Mouse (Mus musculus) stomach, embryonic 16.5 days (tissue): ENCODE results near the gene Cog2. TPM values are rescaled to one million over a fixed set of nuclear protein-coding genes. Genes with fewer than 3 reads are reported as not detected.
A peak's percentile ranks its signal among the peaks of the same experiment; 100 is the strongest.

Experiments
- ATAC-seq: fragments of 200-750 bp; cut with Nextera tagmentation; 2 replicates; pipeline ENCODE4 v1.8.0; 2017; ENCODE audit warnings: moderate number of reproducible peaks, moderate TSS enrichment; ENCODE audit not compliant: insufficient read depth, low FRiP score
- H3K27ac ChIP-seq: fragments of 300-500 bp; sonication (generic); 2 replicates; pipeline ENCODE4 v1.5.1; 2014; ENCODE audit warnings: low read length
- H3K27me3 ChIP-seq: fragments of 300-500 bp; sonication (generic); 2 replicates; pipeline ENCODE4 v1.6.1; 2014; ENCODE audit warnings: low read length, control low read depth, mixed read lengths; ENCODE audit not compliant: control insufficient read depth, insufficient read depth
- H3K36me3 ChIP-seq: fragments of 300-500 bp; sonication (generic); 2 replicates; pipeline ENCODE4 v1.6.1; 2014; ENCODE audit warnings: low read length; ENCODE audit not compliant: control insufficient read depth, insufficient read depth
- H3K4me1 ChIP-seq: fragments of 300-500 bp; sonication (generic); 2 replicates; pipeline ENCODE4 v1.6.1; 2014; ENCODE audit warnings: low read length, control low read depth, mixed read lengths; ENCODE audit not compliant: control insufficient read depth, insufficient read depth
- H3K4me2 ChIP-seq: fragments of 300-500 bp; sonication (generic); 2 replicates; pipeline ENCODE4 v1.6.1; 2014; ENCODE audit warnings: low read depth, low read length, mixed read lengths
- H3K4me3 ChIP-seq: fragments of 300-500 bp; sonication (generic); replicated peaks from 2 replicates; pipeline ENCODE4 v1.5.1; 2014; ENCODE audit warnings: mild to moderate bottlenecking, low read length
- H3K9ac ChIP-seq: fragments of 300-500 bp; sonication (generic); 2 replicates; pipeline ENCODE4 v1.6.1; 2014; ENCODE audit warnings: low read length
- H3K9me3 ChIP-seq: fragments of 300-500 bp; sonication (generic); replicated peaks from 2 replicates; pipeline ENCODE4 v1.6.1; 2016; ENCODE audit warnings: low read length, control low read depth; ENCODE audit not compliant: control insufficient read depth
- WGBS: fragments of 180-500 bp; shearing (Covaris S2); extraction: QIAGEN DNeasy Blood & Tissue Kit; methylation state at CpG from one replicate; pipeline ENCODE4 v1.1.7; 2014; 5-methylcytosine and 5-hydroxymethylcytosine counted together
- polyA plus RNA-seq: library from polyadenylated mRNA; unstranded; fragments of >200 nt; fragmentation: Nextera tagmentation; extraction: Ambion mirVana; gene quantifications from 2 replicates; pipeline ENCODE4 v1.2.1, GENCODE M21; 2015

The Cog2 gene
- polyA plus RNA-seq, 1 experiment from 2014 or later = 40.7 TPM

DNA sequence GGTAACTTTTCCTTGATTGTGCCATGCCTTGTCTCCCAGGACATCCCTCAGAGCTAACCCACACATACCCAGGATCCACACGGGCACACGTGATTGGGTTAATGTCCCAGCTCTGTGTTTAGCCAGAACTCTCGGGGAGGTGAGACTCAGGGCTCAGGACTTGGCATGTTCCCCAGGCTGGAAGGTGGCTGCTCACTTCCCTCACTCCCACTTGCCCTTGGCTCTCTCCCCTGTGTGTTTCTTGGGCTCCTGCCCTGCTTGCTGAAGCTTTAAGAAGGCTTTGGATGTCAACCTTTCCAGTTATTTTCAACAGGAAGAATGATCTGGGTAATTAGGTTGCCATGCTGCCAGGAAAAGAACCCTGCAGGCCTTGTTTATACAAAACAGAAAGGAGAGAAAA, 26.2 kb upstream of the Cog2 start:
- 66% methylated on average over 3 of the region's 3 CpGs for WGBS
- H3K27me3 ChIP-seq = no peaks in the 10 kb centered on the region

DNA sequence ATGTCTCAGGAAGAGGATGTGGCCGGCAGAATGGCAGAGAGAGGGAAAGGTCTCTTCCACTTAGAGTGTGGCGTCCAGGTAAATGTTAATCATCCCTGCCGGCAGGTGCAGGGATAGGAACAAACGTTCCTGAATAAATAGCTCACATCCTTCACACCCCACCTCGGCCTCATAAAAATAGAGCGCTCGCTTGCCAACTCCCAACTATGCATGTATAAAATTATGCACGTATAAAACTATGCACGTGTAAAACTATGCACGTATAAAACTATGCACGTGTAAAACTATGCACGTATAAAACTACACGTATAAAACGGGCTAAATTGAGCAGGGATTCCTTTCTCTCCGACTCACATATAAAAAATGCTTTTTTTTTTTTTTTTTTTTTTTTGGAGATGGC, 25.6 kb upstream of the Cog2 start:
- Histone ChIP-seq H3K9ac (no peak overlapping the region), H3K36me3 (no peaks in the 10 kb centered on the region), H3K4me2 (no peak overlapping the region), H3K4me3 (no peak overlapping the region), H3K27me3 (no peaks in the 10 kb centered on the region), H3K9me3 (no peaks in the 10 kb centered on the region), H3K4me1 (no peaks in the 10 kb centered on the region), H3K27ac (no peak overlapping the region)
- no peak for ATAC-seq
- WGBS = 79% methylated on average over 15 of the region's 15 CpGs

More for the DNA sequence above, 26.2 kb upstream of the Cog2 start:
- Histone ChIP-seq H3K4me3 (no peak overlapping the region), H3K9me3 (no peaks in the 10 kb centered on the region; the same call in 1 of the 2 replicates), H3K27ac (no peak overlapping the region), H3K9ac (no peak overlapping the region), H3K4me1 (no peaks in the 10 kb centered on the region), H3K36me3 (no peaks in the 10 kb centered on the region), H3K4me2 (no peak overlapping the region)
- ATAC-seq = no peak

DNA sequence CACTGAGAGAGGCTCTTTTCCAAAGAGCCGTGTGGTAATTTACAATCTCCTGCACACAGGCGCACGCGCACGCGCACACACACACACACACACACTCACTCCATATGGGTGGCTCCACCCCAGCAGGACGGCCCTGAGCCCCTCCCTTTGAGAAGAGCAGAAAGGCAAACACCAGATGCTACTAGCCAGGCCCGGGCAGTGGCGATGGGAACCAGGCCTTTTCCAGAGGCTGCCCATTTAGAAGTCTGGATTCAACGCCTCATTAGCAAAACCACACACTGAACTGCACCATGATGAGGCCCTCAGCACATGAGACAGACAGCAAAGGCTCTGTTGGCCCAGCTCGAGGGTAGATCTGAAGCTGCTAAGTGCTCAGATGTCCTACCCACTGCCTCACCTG, 24.9 kb upstream of the Cog2 start:
- H3K27me3 ChIP-seq = no peaks in the 10 kb centered on the region
- no peak overlapping the region for H3K4me2 ChIP-seq
- H3K9ac ChIP-seq = no peak overlapping the region
- H3K4me1 ChIP-seq = no peaks in the 10 kb centered on the region
- 61% methylated on average over 11 of the region's 11 CpGs for WGBS
- H3K9me3 ChIP-seq = no peaks in the 10 kb centered on the region
- ATAC-seq = no peak
- no peaks in the 10 kb centered on the region for H3K36me3 ChIP-seq
- no peak overlapping the region for H3K4me3 ChIP-seq
- no peak overlapping the region for H3K27ac ChIP-seq

DNA sequence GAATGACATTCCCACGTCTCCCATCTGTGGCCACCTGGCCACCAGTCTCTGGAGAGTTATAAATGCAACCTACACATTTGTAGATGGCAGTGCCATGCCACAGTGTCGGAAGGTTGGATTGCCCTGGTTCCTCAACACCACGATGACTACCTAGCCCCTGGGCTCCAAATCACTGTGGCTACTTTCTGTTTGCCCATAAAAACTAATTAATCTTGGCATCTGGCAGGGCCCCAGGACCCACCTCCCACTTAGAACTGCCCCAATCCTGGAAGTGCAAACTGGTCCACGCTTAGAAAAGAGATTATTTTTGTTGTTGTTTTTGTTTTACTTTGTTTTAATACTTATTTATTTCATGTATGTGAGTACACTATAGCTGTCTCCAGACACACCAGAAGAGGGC, 24.3 kb upstream of the Cog2 start:
- H3K36me3 ChIP-seq = no peaks in the 10 kb centered on the region
- H3K9ac ChIP-seq = no peak overlapping the region
- ATAC-seq = no peak
- no peaks in the 10 kb centered on the region for H3K9me3 ChIP-seq
- no peaks in the 10 kb centered on the region for H3K4me1 ChIP-seq
- H3K27me3 ChIP-seq = no peaks in the 10 kb centered on the region
- H3K4me3 ChIP-seq = no peak overlapping the region
- H3K4me2 ChIP-seq = no peak overlapping the region
- no peak overlapping the region for H3K27ac ChIP-seq
- WGBS = 79% methylated on average over 4 of the region's 4 CpGs

DNA sequence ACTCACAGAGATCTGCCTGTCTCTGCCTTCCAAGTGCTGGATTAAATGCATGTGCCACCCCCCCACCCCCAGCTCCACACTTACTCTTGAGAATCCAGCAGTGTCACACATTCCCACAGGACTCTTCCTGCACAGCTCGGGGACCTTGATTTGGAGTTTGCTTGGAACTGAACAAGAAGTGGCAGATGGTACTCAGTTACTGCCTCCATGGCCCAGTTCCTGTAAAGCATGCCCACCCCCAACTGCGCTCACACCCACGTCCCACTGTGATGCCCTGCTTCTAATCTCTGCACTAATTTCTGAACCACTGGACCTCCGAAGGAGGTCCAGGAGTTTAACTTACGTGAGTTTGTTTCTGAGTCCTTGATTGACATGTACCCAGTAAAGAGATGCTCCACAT, 23.7 kb upstream of the Cog2 start:
- no peak for ATAC-seq
- no peak overlapping the region for H3K4me2 ChIP-seq
- no peaks in the 10 kb centered on the region for H3K4me1 ChIP-seq
- no peak overlapping the region for H3K27ac ChIP-seq
- H3K36me3 ChIP-seq = no peaks in the 10 kb centered on the region
- no peaks in the 10 kb centered on the region for H3K27me3 ChIP-seq
- H3K9ac ChIP-seq = no peak overlapping the region
- 89% methylated on average over 5 of the region's 5 CpGs for WGBS
- no peak overlapping the region for H3K4me3 ChIP-seq
- no peaks in the 10 kb centered on the region for H3K9me3 ChIP-seq

DNA sequence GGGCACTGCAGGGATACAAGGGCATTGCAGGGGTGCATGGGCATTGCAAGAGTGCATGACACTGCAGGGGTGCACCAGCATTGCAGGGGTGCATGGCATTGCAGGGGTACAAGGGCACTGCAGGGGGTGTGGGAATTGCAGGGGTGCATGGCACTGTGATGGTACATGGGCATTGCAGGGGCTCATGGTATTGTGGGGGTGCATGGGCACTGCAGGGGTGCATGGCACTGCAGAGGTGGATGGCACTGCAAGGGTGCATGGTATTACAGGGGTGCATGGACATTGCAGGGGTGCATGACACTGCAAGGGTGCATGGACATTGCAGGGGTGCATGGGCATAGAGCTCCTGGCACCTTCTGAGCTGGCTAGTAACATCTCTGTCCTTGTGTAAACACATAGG, 22.2 kb upstream of the Cog2 start:
- no peaks in the 10 kb centered on the region for H3K4me1 ChIP-seq
- 0 out of 2 replicates have a peak, but pooled peaks cover 4% of the 10 kb centered on the region for H3K9me3 ChIP-seq
- ATAC-seq = no peak
- H3K27me3 ChIP-seq = no peaks in the 10 kb centered on the region
- no peaks in the 10 kb centered on the region for H3K36me3 ChIP-seq
- H3K27ac ChIP-seq = no peak overlapping the region
- no peak overlapping the region for H3K9ac ChIP-seq
- no peak overlapping the region for H3K4me3 ChIP-seq
- no peak overlapping the region for H3K4me2 ChIP-seq

DNA sequence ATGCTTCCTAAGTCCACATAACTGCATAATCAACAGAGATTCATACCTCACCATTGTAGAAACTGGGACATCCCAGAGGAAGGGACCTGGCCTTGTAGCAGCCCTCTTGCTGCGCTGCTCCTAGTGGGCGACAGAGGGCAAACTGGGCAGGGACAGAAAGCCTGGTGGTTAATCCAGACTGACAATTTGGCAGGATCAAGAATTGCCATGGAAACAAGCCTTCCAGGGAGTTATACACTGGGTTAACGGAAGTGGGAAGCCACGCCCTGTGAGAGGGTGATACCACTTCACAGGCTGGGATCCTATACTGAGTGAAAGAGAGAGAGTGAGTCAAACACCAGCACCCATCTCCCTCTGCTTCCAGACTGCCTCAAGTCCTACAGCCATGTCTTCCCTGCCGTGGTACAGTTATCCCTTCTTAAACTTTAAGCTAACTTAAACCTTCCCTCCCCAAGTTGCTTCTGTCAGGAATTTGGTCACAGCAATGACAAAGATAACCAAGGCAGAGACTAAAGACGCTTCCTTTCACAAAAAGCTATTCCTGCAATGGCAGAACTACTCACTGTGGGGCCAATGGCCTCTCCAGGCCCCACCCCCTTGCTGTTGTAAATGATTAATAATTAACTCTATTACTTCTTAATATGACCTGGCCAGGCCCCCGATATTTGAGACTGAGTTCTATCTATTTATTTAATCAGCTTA, 21.2 kb upstream of the Cog2 start:
- no peaks in the 10 kb centered on the region for H3K36me3 ChIP-seq
- no peaks in the 10 kb centered on the region for H3K27me3 ChIP-seq
- WGBS = 45% methylated on average over 7 of the region's 7 CpGs
- no peaks in the 10 kb centered on the region for H3K4me1 ChIP-seq
- no peak overlapping the region for H3K4me2 ChIP-seq
- H3K27ac ChIP-seq = no peak overlapping the region
- H3K9ac ChIP-seq = no peak overlapping the region
- 0 out of 2 replicates have a peak, but pooled peaks cover 7% of the 10 kb centered on the region for H3K9me3 ChIP-seq
- no peak overlapping the region for H3K4me3 ChIP-seq
- peak; percentile 50; the same call in 1 of the 2 replicates for ATAC-seq

DNA sequence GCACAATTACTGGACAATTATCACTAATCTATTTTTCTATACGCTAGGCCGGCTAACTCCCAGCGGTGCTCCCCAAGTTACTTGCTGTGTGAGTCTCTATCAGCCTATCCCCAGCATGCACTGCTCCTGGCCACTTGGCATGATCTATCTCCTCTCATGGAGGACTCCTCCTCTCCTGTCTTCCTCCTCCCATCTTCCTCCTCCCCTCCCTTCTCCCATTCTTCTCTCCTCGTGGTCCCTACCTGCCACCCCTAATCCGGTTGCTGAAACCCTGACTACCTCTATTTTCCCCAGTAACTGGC, 20.7 kb upstream of the Cog2 start:
- Histone ChIP-seq H3K9me3 (0 out of 2 replicates have a peak, but pooled peaks cover 7% of the 10 kb centered on the region), H3K36me3 (no peaks in the 10 kb centered on the region), H3K27ac (no peak overlapping the region), H3K4me1 (no peaks in the 10 kb centered on the region), H3K4me2 (no peak overlapping the region), H3K4me3 (no peak overlapping the region), H3K9ac (no peak overlapping the region), H3K27me3 (no peaks in the 10 kb centered on the region)
- WGBS = 60% methylated on average over 5 of the region's 5 CpGs
- ATAC-seq = peak; percentile 56

DNA sequence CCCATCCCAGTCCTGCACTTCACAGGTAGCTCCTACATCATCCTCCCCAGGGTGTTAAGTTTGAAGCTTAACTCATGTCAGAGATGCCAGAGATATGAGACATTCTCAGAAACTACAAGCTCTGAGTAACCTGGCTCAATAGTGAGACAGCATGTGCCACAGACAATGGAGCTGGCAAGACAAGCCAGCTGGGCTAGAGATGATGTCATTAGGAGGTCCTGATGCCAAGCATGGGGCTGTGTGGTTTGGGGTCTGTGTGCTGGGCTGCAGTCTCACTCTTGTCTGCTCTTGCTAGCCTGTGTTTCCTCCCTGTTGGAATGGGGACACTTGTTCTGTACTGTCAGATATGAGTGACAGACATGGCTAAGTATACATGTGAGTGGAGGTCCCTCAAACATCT, 14.9 kb upstream of the Cog2 start:
- H3K9me3 ChIP-seq = 0 out of 2 replicates have a peak, but pooled peaks cover 7% of the 10 kb centered on the region
- no peaks in the 10 kb centered on the region for H3K4me1 ChIP-seq
- no peak overlapping the region for H3K4me2 ChIP-seq
- no peak overlapping the region for H3K9ac ChIP-seq
- H3K36me3 ChIP-seq = no peaks in the 10 kb centered on the region
- no peak overlapping the region for H3K27ac ChIP-seq
- H3K4me3 ChIP-seq = no peak overlapping the region
- H3K27me3 ChIP-seq = no peaks in the 10 kb centered on the region
- no peak for ATAC-seq
